Mouse (Mus musculus): ENCODE measurements around the gene Myo9a. TPM values are rescaled to one million over a fixed set of nuclear protein-coding genes. Genes with fewer than 3 reads are reported as not detected.
A peak's percentile ranks its signal among the peaks of the same experiment; 100 is the strongest.
"Not testable (repeated sequence)": the region's sequence is repeated elsewhere in the genome, so short reads cannot be mapped to it uniquely, and the experiment has no call there.

Myo9a gene
- polyA plus RNA-seq, 1 experiment, result 21.2 TPM

- no peak for DNase-seq
- WGBS, result 74% methylated on average over 3 of the region's 3 CpGs
- H3K27me3 ChIP-seq (ENCODE audit: control insufficient read depth, insufficient read depth, low read length), result no peaks in the 10 kb centered on the region
- H3K4me1 ChIP-seq (ENCODE audit: control insufficient read depth, insufficient read depth, low read length), result no peaks in the 10 kb centered on the region
- H3K4me3 ChIP-seq (replicated peaks; ENCODE audit: insufficient read depth, low read depth, low read length), result no peak overlapping the region
- no peak overlapping the region for H3K27ac ChIP-seq (ENCODE audit: insufficient read depth, low read length)
- TF ChIP-seq CTCF (IDR thresholded peaks at IDR 0.05; ENCODE audit: borderline replicate concordance, insufficient read depth, low read depth, low read length), result no peak
- TF ChIP-seq POLR2A (IDR thresholded peaks at IDR 0.05; ENCODE audit: borderline replicate concordance, insufficient read depth, low read length), result no peak
These were observed 204.5 kb downstream of the Myo9a start for GRCm38 (mm10) chr9:59955199-59955598.

GRCm38 (mm10) chr9:59955692-59956091 lies 205.0 kb downstream of the Myo9a start:
- DNase-seq, result no peak
- Histone ChIP-seq H3K27me3 (ENCODE audit: control insufficient read depth, insufficient read depth, low read length) (no peaks in the 10 kb centered on the region), H3K4me3 (replicated peaks; ENCODE audit: insufficient read depth, low read depth, low read length) (no peak overlapping the region), H3K4me1 (ENCODE audit: control insufficient read depth, insufficient read depth, low read length) (no peaks in the 10 kb centered on the region), H3K27ac (ENCODE audit: insufficient read depth, low read length) (no peak overlapping the region)
- 56% methylated on average over 6 of the region's 6 CpGs for WGBS
- TF ChIP-seq CTCF (IDR thresholded peaks at IDR 0.05; ENCODE audit: borderline replicate concordance, insufficient read depth, low read depth, low read length) (no peak), POLR2A (IDR thresholded peaks at IDR 0.05; ENCODE audit: borderline replicate concordance, insufficient read depth, low read length) (no peak)

DNA sequence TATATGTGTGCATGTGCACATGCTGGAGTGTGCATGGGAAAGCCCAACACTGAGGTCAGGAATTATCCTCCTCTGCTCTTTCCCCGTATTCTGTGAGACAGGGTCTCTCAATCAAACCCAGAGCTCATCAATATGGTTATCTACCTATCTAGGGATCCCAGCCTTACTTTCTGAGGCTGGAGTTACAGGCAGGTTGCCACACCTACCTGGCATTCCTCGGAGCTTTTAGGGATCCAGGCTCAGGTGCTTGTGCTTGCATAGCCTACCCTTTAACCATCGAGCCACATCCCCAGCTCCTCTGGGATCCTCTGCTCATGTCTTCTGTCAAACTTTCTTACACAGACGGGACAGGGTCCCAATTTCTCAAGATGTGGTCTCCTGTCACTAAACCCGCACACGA lies 205.8 kb downstream of the Myo9a start:
- peaks cover 3% of the 10 kb centered on the region; the same call in 1 of the 2 replicates for H3K4me1 ChIP-seq (ENCODE audit: control insufficient read depth, insufficient read depth, low read length)
- WGBS, result 58% methylated on average over 6 of the region's 6 CpGs
- no peaks in the 10 kb centered on the region for H3K27me3 ChIP-seq (ENCODE audit: control insufficient read depth, insufficient read depth, low read length)
- no peak for DNase-seq
- H3K27ac ChIP-seq (ENCODE audit: insufficient read depth, low read length), result no peak overlapping the region
- no peak overlapping the region for H3K4me3 ChIP-seq (replicated peaks; ENCODE audit: insufficient read depth, low read depth, low read length)
- TF ChIP-seq CTCF (IDR thresholded peaks at IDR 0.05; ENCODE audit: borderline replicate concordance, insufficient read depth, low read depth, low read length), result no peak
- no peak for TF ChIP-seq POLR2A (IDR thresholded peaks at IDR 0.05; ENCODE audit: borderline replicate concordance, insufficient read depth, low read length)

GRCm38 (mm10) chr9:59958115-59958514 lies 207.4 kb downstream of the Myo9a start:
- 66% methylated on average over 1 of the region's 1 CpGs for WGBS
- H3K27ac ChIP-seq (ENCODE audit: insufficient read depth, low read length); H3K4me3 ChIP-seq (replicated peaks; ENCODE audit: insufficient read depth, low read depth, low read length); H3K27me3 ChIP-seq (ENCODE audit: control insufficient read depth, insufficient read depth, low read length); H3K4me1 ChIP-seq (ENCODE audit: control insufficient read depth, insufficient read depth, low read length); DNase-seq: not testable (repeated sequence)

DNA sequence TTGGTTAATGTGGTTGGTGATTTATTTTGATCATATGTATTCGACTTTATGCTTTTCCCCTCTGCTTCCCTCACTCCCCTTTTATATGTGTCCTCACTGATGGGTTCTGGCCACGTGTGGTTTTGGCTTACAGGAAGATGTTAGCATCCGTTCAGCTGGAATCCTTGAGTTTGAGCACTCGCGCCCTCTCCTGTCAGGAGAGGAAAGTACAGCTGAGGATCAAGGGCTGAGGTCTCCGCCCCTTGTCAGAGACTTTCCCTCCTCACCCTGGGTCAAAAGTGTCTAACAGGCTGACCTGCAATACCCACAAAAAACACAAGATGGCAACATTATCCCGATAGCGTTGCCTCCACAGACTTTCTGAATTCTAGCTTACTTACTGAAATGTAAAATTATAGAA lies 208.6 kb downstream of the Myo9a start:
- 4% methylated on average over 8 of the region's 8 CpGs for WGBS
- DNase-seq, result peak; percentile 58 to 59
- no peak overlapping the region for H3K27ac ChIP-seq (ENCODE audit: insufficient read depth, low read length)

GRCm38 (mm10) chr9:59960559-59960958 lies 209.9 kb downstream of the Myo9a start, which contains the start of gene Nr2e3:
Gene Nr2e3 (minus strand): TSS chr9:59960659.
- 93% methylated on average over 10 of the region's 10 CpGs for WGBS
- Histone ChIP-seq H3K27ac (ENCODE audit: insufficient read depth, low read length) (no peak within 1 kb of the TSS), H3K4me3 (replicated peaks; ENCODE audit: insufficient read depth, low read depth, low read length) (no peak within 1 kb of the TSS), H3K4me1 (ENCODE audit: control insufficient read depth, insufficient read depth, low read length) (peaks cover 3% of the 10 kb centered on the region; the same call in 1 of the 2 replicates), H3K27me3 (ENCODE audit: control insufficient read depth, insufficient read depth, low read length) (no peaks in the 10 kb centered on the region)
- TF ChIP-seq POLR2A (IDR thresholded peaks at IDR 0.05; ENCODE audit: borderline replicate concordance, insufficient read depth, low read length) (no peak), CTCF (IDR thresholded peaks at IDR 0.05; ENCODE audit: borderline replicate concordance, insufficient read depth, low read depth, low read length) (no peak)
- no peak for DNase-seq

More for the DNA sequence above, 208.6 kb downstream of the Myo9a start:
- TF ChIP-seq POLR2A (IDR thresholded peaks at IDR 0.05; ENCODE audit: borderline replicate concordance, insufficient read depth, low read length), result no peak
- peak; percentile 62 for TF ChIP-seq CTCF (IDR thresholded peaks at IDR 0.05; ENCODE audit: borderline replicate concordance, insufficient read depth, low read depth, low read length)
- Histone ChIP-seq H3K4me1 (ENCODE audit: control insufficient read depth, insufficient read depth, low read length) (peaks cover 3% of the 10 kb centered on the region; the same call in 1 of the 2 replicates), H3K27me3 (ENCODE audit: control insufficient read depth, insufficient read depth, low read length) (no peaks in the 10 kb centered on the region), H3K4me3 (replicated peaks; ENCODE audit: insufficient read depth, low read depth, low read length) (no peak overlapping the region)

- Histone ChIP-seq H3K4me3 (replicated peaks; ENCODE audit: insufficient read depth, low read depth, low read length) (no peak overlapping the region), H3K27me3 (ENCODE audit: control insufficient read depth, insufficient read depth, low read length) (no peaks in the 10 kb centered on the region), H3K4me1 (ENCODE audit: control insufficient read depth, insufficient read depth, low read length) (peaks cover 3% of the 10 kb centered on the region; the same call in 1 of the 2 replicates), H3K27ac (ENCODE audit: insufficient read depth, low read length) (no peak overlapping the region)
- TF ChIP-seq POLR2A (IDR thresholded peaks at IDR 0.05; ENCODE audit: borderline replicate concordance, insufficient read depth, low read length) (no peak), CTCF (IDR thresholded peaks at IDR 0.05; ENCODE audit: borderline replicate concordance, insufficient read depth, low read depth, low read length) (no peak)
- peak; percentile 17 to 18 for DNase-seq
- 51% methylated on average over 14 of the region's 14 CpGs for WGBS
These were observed 210.7 kb downstream of the Myo9a start for GRCm38 (mm10) chr9:59961201-59961955.

GRCm38 (mm10) chr9:59964367-59964766 lies 213.7 kb downstream of the Myo9a start:
- WGBS, result 61% methylated on average over 3 of the region's 3 CpGs
- DNase-seq, result no peak
- Histone ChIP-seq H3K4me3 (replicated peaks; ENCODE audit: insufficient read depth, low read depth, low read length) (no peak overlapping the region), H3K27me3 (ENCODE audit: control insufficient read depth, insufficient read depth, low read length) (no peaks in the 10 kb centered on the region), H3K4me1 (ENCODE audit: control insufficient read depth, insufficient read depth, low read length) (peaks cover 3% of the 10 kb centered on the region; the same call in 1 of the 2 replicates), H3K27ac (ENCODE audit: insufficient read depth, low read length) (no peak overlapping the region)
- TF ChIP-seq POLR2A (IDR thresholded peaks at IDR 0.05; ENCODE audit: borderline replicate concordance, insufficient read depth, low read length) (no peak), CTCF (IDR thresholded peaks at IDR 0.05; ENCODE audit: borderline replicate concordance, insufficient read depth, low read depth, low read length) (no peak)

Measured in cerebellum, adult 2 months (tissue).